Mouse (Mus musculus) cerebellum, adult 2 months (tissue): ENCODE measurements around the gene Gm49450. TPM values are rescaled to one million over a fixed set of nuclear protein-coding genes. Genes with fewer than 3 reads are reported as not detected.

ENCODE experiments used
- DNase-seq, 2 experiments: peaks; one replicate each; pipeline ENCODE4 v3.0.0; 2021
- H3K27ac ChIP-seq: fragments of 200-500 bp; 2 replicates; pipeline ENCODE4 v1.5.1; 2012; ENCODE audit warnings: low read length, control low read depth, inconsistent platforms; ENCODE audit not compliant: insufficient read depth
- H3K27me3 ChIP-seq: fragments of 200-500 bp; 2 replicates; pipeline ENCODE4 v1.6.1; 2012; ENCODE audit warnings: inconsistent platforms, mild to moderate bottlenecking, low read length, moderate library complexity; ENCODE audit not compliant: control insufficient read depth, insufficient read depth
- H3K4me1 ChIP-seq: fragments of 200-500 bp; 2 replicates; pipeline ENCODE4 v1.6.1; 2011; ENCODE audit warnings: low read length; ENCODE audit not compliant: control insufficient read depth, insufficient read depth
- H3K4me3 ChIP-seq: fragments of 200-500 bp; replicated peaks from 2 replicates; pipeline ENCODE3; 2011; ENCODE audit warnings: mild to moderate bottlenecking, low read depth, low read length, control low read depth; ENCODE audit not compliant: insufficient read depth
- CTCF ChIP-seq: fragments of 200-500 bp; IDR thresholded peaks from 2 replicates; pipeline ENCODE4 v1.5.1; 2011; ENCODE audit warnings: low read depth, mild to moderate bottlenecking, control low read depth, low read length, moderate library complexity, borderline replicate concordance; ENCODE audit not compliant: insufficient read depth
- POLR2A ChIP-seq: fragments of 200-500 bp; IDR thresholded peaks from 2 replicates; pipeline ENCODE4 v1.6.1; 2011; ENCODE audit warnings: low read length, control low read depth, borderline replicate concordance; ENCODE audit not compliant: insufficient read depth
- WGBS: fragments of 180-500 bp; shearing (Covaris S2); methylation state at CpG from one replicate; pipeline ENCODE4 v1.1.7; 2018; 5-methylcytosine and 5-hydroxymethylcytosine counted together
- polyA plus RNA-seq: library from polyadenylated mRNA; depleted of rRNA; stranded (reverse); fragments of >200 nt; gene quantifications from 2 replicates; pipeline ENCODE4 v1.2.3, GENCODE M21; 2012

Gm49450 gene
- polyA plus RNA-seq, 1 experiment = 0.75 TPM

GRCm38 (mm10) chr15:98993865-98994264 is 40.5 kb upstream of the Gm49450 start:
- TF ChIP-seq POLR2A (no peak), CTCF (peak; percentile 89)
- DNase-seq = peak; percentile 86 to 88
- WGBS = under 1% methylated on average over 11 of the region's 11 CpGs
- H3K27me3 ChIP-seq = no peaks in the 10 kb centered on the region
- no peak overlapping the region for H3K4me3 ChIP-seq
- H3K27ac ChIP-seq = no peak overlapping the region
- peaks cover 10% of the 10 kb centered on the region for H3K4me1 ChIP-seq

GRCm38 (mm10) chr15:98993093-98993793 is 39.9 kb upstream of the Gm49450 start:
- H3K27me3 ChIP-seq = no peaks in the 10 kb centered on the region
- H3K27ac ChIP-seq = peak overlapping the region; percentile 82
- TF ChIP-seq CTCF (peak; percentile 85), POLR2A (peak; percentile 55; the same call in 1 of the 2 replicates)
- peak; percentile 92 to 96 for DNase-seq
- WGBS = under 1% methylated on average over 35 of the region's 35 CpGs
- peak overlapping the region; percentile 59 for H3K4me3 ChIP-seq
- H3K4me1 ChIP-seq = peaks cover 10% of the 10 kb centered on the region

- DNase-seq = peak; percentile 71 to 82
- peak overlapping the region; percentile 32 for H3K4me3 ChIP-seq
- H3K27me3 ChIP-seq = no peaks in the 10 kb centered on the region
- TF ChIP-seq POLR2A (peak; percentile 52; the same call in 1 of the 2 replicates), CTCF (no peak)
- WGBS = 7% methylated on average over 17 of the region's 17 CpGs
- peaks cover 10% of the 10 kb centered on the region for H3K4me1 ChIP-seq
- H3K27ac ChIP-seq = peak overlapping the region; percentile 82
Observed at GRCm38 (mm10) chr15:98992086-98992912, 38.9 kb upstream of the Gm49450 start.

GRCm38 (mm10) chr15:98991540-98992050 is 38.2 kb upstream of the Gm49450 start:
- H3K4me1 ChIP-seq = peaks cover 10% of the 10 kb centered on the region
- no peak for DNase-seq
- H3K4me3 ChIP-seq = no peak overlapping the region
- H3K27me3 ChIP-seq = no peaks in the 10 kb centered on the region
- 30% methylated on average over 9 of the region's 9 CpGs for WGBS
- peak overlapping the region; percentile 82; the same call in 1 of the 2 replicates for H3K27ac ChIP-seq
- TF ChIP-seq POLR2A = no peak
- TF ChIP-seq CTCF = no peak

- TF ChIP-seq CTCF = no peak
- 26% methylated on average over 15 of the region's 15 CpGs for WGBS
- H3K4me3 ChIP-seq = no peak overlapping the region
Observed at GRCm38 (mm10) chr15:98990669-98991539, 37.6 kb upstream of the Gm49450 start.

GRCm38 (mm10) chr15:98989701-98990430 is 36.5 kb upstream of the Gm49450 start:
- no peak for DNase-seq
- H3K27ac ChIP-seq = no peak overlapping the region

More at GRCm38 (mm10) chr15:98990669-98991539, 37.6 kb upstream of the Gm49450 start:
- Histone ChIP-seq H3K27ac (peak overlapping the region; percentile 82), H3K4me1 (peaks cover 10% of the 10 kb centered on the region), H3K27me3 (no peaks in the 10 kb centered on the region)
- peak in 1 of 2 experiments; percentile 40 for DNase-seq

GRCm38 (mm10) chr15:98988787-98989186 is 35.4 kb upstream of the Gm49450 start:
- Histone ChIP-seq H3K27me3 (no peaks in the 10 kb centered on the region), H3K27ac (no peak overlapping the region), H3K4me1 (peaks cover 11% of the 10 kb centered on the region), H3K4me3 (no peak overlapping the region)
- 67% methylated on average over 3 of the region's 3 CpGs for WGBS
- no peak for DNase-seq
- TF ChIP-seq POLR2A = no peak
- no peak for TF ChIP-seq CTCF

More at GRCm38 (mm10) chr15:98989701-98990430, 36.5 kb upstream of the Gm49450 start:
- Histone ChIP-seq H3K4me1 (peaks cover 10% of the 10 kb centered on the region), H3K4me3 (no peak overlapping the region), H3K27me3 (no peaks in the 10 kb centered on the region)
- WGBS = 28% methylated on average over 12 of the region's 12 CpGs
- no peak for TF ChIP-seq CTCF
- no peak for TF ChIP-seq POLR2A
